8 mouse cellular contexts compared by ENCODE assay signal in genomic region chr1:186705915-186706248, GRCm38 (mm10). TPM values are rescaled to one million over a fixed set of nuclear protein-coding genes. Genes with fewer than 3 reads are reported as not detected.
DNase-seq lines count a peak whose midpoint lies in the region; ATAC-seq and TF ChIP-seq lines count a peak whose summit lies in the region.

TSS of gene Tgfb2 (minus strand) at chr1:186705989.

- H3K36me3 ChIP-seq in heart, embryonic 16.5 days (ENCODE audit: control insufficient read depth, insufficient read depth): no peaks in the 10 kb centered on the region
- H3K36me3 ChIP-seq in limb, embryonic 12.5 days: 0 out of 2 replicates have a peak, but pooled peaks cover 12% of the 10 kb centered on the region
- H3K36me3 ChIP-seq in myocyte (ENCODE audit: control insufficient read depth, insufficient read depth): no peaks in the 10 kb centered on the region

- peak; percentile 14 to 54 for DNase-seq in adrenal gland, adult (ENCODE audit: inconsistent age in 2 of 2, low spot score in 1 of 2)
- DNase-seq in adrenal gland, adult 18-20 months (ENCODE audit: low spot score in 2 of 2): no peak
- peak; percentile 29 for DNase-seq in urinary bladder, postnatal 14 days (ENCODE audit: low spot score)
- no peak for DNase-seq in urinary bladder, postnatal 4 days (ENCODE audit: low spot score in 2 of 2)
- no peak for DNase-seq in cerebellum, adult 9-10 months

- H3K9ac ChIP-seq in heart, embryonic 16.5 days (ENCODE audit: low read length): peak within 1 kb of the TSS; percentile 90
- peak within 1 kb of the TSS; percentile 93 for H3K9ac ChIP-seq in limb, embryonic 12.5 days (replicated peaks)

- peaks cover 28% of the 10 kb centered on the region for H3K79me2 ChIP-seq in myocyte (ENCODE audit: control insufficient read depth, insufficient read depth)

- peak within 1 kb of the TSS; percentile 11 for H3ac ChIP-seq in myocyte (ENCODE audit: control insufficient read depth, insufficient read length)

- TF ChIP-seq POLR2A in myocyte (IDR thresholded peaks at IDR 0.05; ENCODE audit: insufficient read length, low read depth): peak; percentile 25

- no peaks in the 10 kb centered on the region for H3K27me3 ChIP-seq in heart, embryonic 16.5 days (ENCODE audit: control insufficient read depth, insufficient read depth, low read length)
- H3K27me3 ChIP-seq in limb, embryonic 12.5 days: no peaks in the 10 kb centered on the region
- no peaks in the 10 kb centered on the region for H3K27me3 ChIP-seq in myocyte (ENCODE audit: control insufficient read depth, insufficient read depth, insufficient read length)

- H3K27ac ChIP-seq in heart, embryonic 16.5 days (ENCODE audit: low read length): peak within 1 kb of the TSS; percentile 86
- peak within 1 kb of the TSS; percentile 94 for H3K27ac ChIP-seq in limb, embryonic 12.5 days

- WGBS in heart, embryonic 16.5 days: 3% methylated on average over 12 of the region's 12 CpGs
- 1% methylated on average over 12 of the region's 12 CpGs for WGBS in limb, embryonic 12.5 days

- H3K4me1 ChIP-seq in heart, embryonic 16.5 days (ENCODE audit: control insufficient read depth, insufficient read depth, low read length): peaks cover 15% of the 10 kb centered on the region
- peaks cover 18% of the 10 kb centered on the region for H3K4me1 ChIP-seq in limb, embryonic 12.5 days (replicated peaks)

- ATAC-seq in heart, embryonic 16.5 days (replicated peaks; ENCODE audit: extremely low read depth, insufficient read depth, low FRiP score): 0 out of 2 replicates have a peak, but pooled peaks have one; percentile 2
- peak; percentile 28; the same call in 1 of the 2 replicates for ATAC-seq in limb, embryonic 12.5 days (ENCODE audit: insufficient number of reproducible peaks, insufficient read depth, low FRiP score, low TSS enrichment, low read depth)

- H3K9me3 ChIP-seq in heart, embryonic 16.5 days (replicated peaks; ENCODE audit: control insufficient read depth, low read length): no peaks in the 10 kb centered on the region
- no peaks in the 10 kb centered on the region for H3K9me3 ChIP-seq in limb, embryonic 12.5 days

- peak within 1 kb of the TSS; percentile 70 for H3K4me2 ChIP-seq in heart, embryonic 16.5 days (ENCODE audit: low read depth, low read length)
- peak within 1 kb of the TSS; percentile 75 for H3K4me2 ChIP-seq in limb, embryonic 12.5 days
- H3K4me2 ChIP-seq in myocyte (ENCODE audit: low read depth): peak within 1 kb of the TSS; percentile 92

- peak within 1 kb of the TSS; percentile 70 for H3K4me3 ChIP-seq in heart, embryonic 16.5 days (ENCODE audit: low read length)
- peak within 1 kb of the TSS; percentile 70 for H3K4me3 ChIP-seq in limb, embryonic 12.5 days (replicated peaks)
- H3K4me3 ChIP-seq in myocyte: peak within 1 kb of the TSS; percentile 96

TF ChIP-seq in myocyte, 11 proteins besides CTCF, POLR2A, EP300 and RAD21:
- TF ChIP-seq POLR2AphosphoS2 (IDR thresholded peaks at IDR 0.05; ENCODE audit: insufficient read length, low read depth) (no peak), TCF12 (IDR thresholded peaks at IDR 0.05; ENCODE audit: insufficient read depth, poor library complexity, severe bottlenecking) (no peak), REST (IDR thresholded peaks at IDR 0.05; ENCODE audit: insufficient read depth, insufficient read length) (no peak), USF1 (IDR thresholded peaks at IDR 0.05; ENCODE audit: low read depth) (no peak), MYOD1 (IDR thresholded peaks at IDR 0.05; ENCODE audit: control insufficient read depth in 1 of 3, insufficient read length in 2 of 3, low read depth in 2 of 3) (no peak), SRF (IDR thresholded peaks at IDR 0.05; ENCODE audit: control insufficient read depth, insufficient read length, low read depth) (no peak), MYOG (IDR thresholded peaks at IDR 0.05; ENCODE audit: control insufficient read depth in 1 of 3, insufficient read depth in 1 of 3, insufficient read length in 2 of 3, low read depth in 2 of 3) (no peak), E2F4 (IDR thresholded peaks at IDR 0.05; ENCODE audit: insufficient read depth) (no peak), TCF3 (IDR thresholded peaks at IDR 0.05; ENCODE audit: insufficient read length, low read depth) (no peak), MAX (IDR thresholded peaks at IDR 0.05; ENCODE audit: low read depth) (no peak), CEBPB (IDR thresholded peaks at IDR 0.05; ENCODE audit: insufficient read depth, poor library complexity, severe bottlenecking) (no peak)

RNA-seq across cellular contexts. Expression of gene Tgfb2, which starts in this region (rescaled TPM):
- 1 to 10 TPM; 1.3 to 1.8 TPM for total RNA-seq in adrenal gland, adult 18-20 months (2021)
- polyA plus RNA-seq in heart, embryonic 16.5 days (2015; fragmentation: Nextera tagmentation; extraction: Ambion mirVana): 42.2 and 43.6 TPM in 2 replicates
- 81.9 and 83.7 TPM in 2 replicates for polyA plus RNA-seq in limb, embryonic 12.5 days (2016; fragmentation: Nextera tagmentation; extraction: Ambion mirVana)
- 9.3 TPM for polyA plus RNA-seq in myocyte (2012; fragmentation: generic; extraction: Trizol)

Comparison
In these comparisons a context has a peak if more than half of its experiments do, and no peak if none do; other contexts are left out.
1. DNase-seq: peak in adrenal gland, adult (2 of 2) and urinary bladder, postnatal 14 days (single experiment); none in adrenal gland, adult 18-20 months (0 of 2), urinary bladder, postnatal 4 days (0 of 2) and cerebellum, adult 9-10 months (single experiment).
2. Peak in every context shown above with its lines, with median percentiles within 50 percentile points of each other: H3K4me2 ChIP-seq and H3K4me3 ChIP-seq.